Mouse (Mus musculus) olfactory bulb, adult 2 months (tissue): Measurements from ENCODE around the gene C5ar1.

Source experiments
- CTCF ChIP-seq: fragments of 200-500 bp; IDR thresholded peaks from 2 replicates; pipeline ENCODE4 v1.5.1; 2012; ENCODE audit warnings: low read depth, mild to moderate bottlenecking, low read length, moderate library complexity; ENCODE audit not compliant: insufficient read depth
- POLR2A ChIP-seq: fragments of 200-500 bp; IDR thresholded peaks from 2 replicates; pipeline ENCODE4 v1.6.1; 2012; ENCODE audit warnings: mild to moderate bottlenecking, low read depth, low read length, moderate library complexity; ENCODE audit not compliant: insufficient read depth

DNA sequence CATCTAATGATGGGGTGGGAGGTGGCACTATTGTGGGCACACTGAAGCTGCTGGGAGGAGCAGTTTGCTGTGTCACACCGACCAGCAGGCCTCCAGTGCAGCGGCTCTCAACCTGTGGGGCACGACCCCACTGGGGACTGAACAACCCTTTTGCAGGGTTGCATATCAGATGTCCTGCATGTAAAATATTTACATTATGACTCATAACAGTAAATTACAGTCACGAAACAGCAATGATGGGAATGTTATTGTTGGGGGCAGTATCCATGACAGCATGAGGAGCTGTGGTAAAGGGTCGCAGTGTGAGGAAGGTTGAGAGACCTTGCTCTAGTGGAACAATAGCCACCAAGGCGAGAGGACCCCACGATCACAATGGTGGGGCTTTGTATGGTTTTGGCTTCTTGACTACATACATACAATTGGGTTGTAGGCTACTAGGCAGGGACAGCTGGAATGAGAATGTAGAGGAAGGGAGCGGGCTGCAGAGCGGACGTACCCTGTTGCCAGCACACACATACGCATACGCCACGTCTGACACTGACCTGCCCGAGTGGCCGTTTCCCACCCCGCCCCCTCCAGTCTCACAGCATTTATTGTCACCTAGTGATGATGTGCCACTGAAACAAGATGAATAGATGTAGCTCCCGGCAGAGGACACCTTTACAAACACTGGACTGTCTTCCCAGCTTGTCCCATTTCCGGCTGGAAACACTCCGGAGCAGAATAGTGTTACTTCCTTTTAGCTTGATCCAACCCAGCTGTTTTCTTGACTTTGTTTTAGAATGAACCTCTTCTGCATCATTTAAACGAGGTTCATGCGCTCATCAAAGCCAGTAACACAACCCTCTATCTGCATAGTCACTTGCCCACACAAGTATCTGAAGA lies 50.3 kb downstream of the C5ar1 start:
- TF ChIP-seq CTCF (no peak), POLR2A (no peak)
